Mouse (Mus musculus) cerebellum, adult 2 months (tissue): ENCODE measurements at regions not wholly inside any gene's neighbourhood (a gene's known extent, or its start where the extent isn't known, plus 50 kb on each side); places are given as distances from the start of the nearest gene placed in this dataset.

Experiments
- CTCF ChIP-seq: fragments of 200-500 bp; IDR thresholded peaks from 2 replicates; pipeline ENCODE4 v1.5.1; 2011; ENCODE audit warnings: low read depth, mild to moderate bottlenecking, control low read depth, low read length, moderate library complexity, borderline replicate concordance; ENCODE audit not compliant: insufficient read depth
- POLR2A ChIP-seq: fragments of 200-500 bp; IDR thresholded peaks from 2 replicates; pipeline ENCODE4 v1.6.1; 2011; ENCODE audit warnings: low read length, control low read depth, borderline replicate concordance; ENCODE audit not compliant: insufficient read depth

GRCm38 (mm10) chr1:183947066-183947465 lies 66.0 kb upstream of the Dusp10 start:
- TF ChIP-seq POLR2A (no peak), CTCF (no peak)
